Mouse (Mus musculus) forebrain, embryonic 15.5 days (tissue): Measurements from ENCODE around the gene Rubcn. TPM values are rescaled to one million over a fixed set of nuclear protein-coding genes. Genes with fewer than 3 reads are reported as not detected.
"Not testable (repeated sequence)": the region's sequence is repeated elsewhere in the genome, so short reads cannot be mapped to it uniquely, and the experiment has no call there.

Source experiments
- ATAC-seq: fragments of 200-750 bp; cut with Nextera tagmentation; replicated peaks from 2 replicates; pipeline ENCODE4 v1.8.0; 2017; ENCODE audit warnings: mild to moderate bottlenecking, moderate TSS enrichment, moderate library complexity
- H3K27ac ChIP-seq: fragments of 300-500 bp; sonication (generic); replicated peaks from 2 replicates; pipeline ENCODE4 v1.5.1; 2015; ENCODE audit warnings: mild to moderate bottlenecking, inconsistent platforms
- H3K27me3 ChIP-seq: fragments of 300-500 bp; sonication (generic); 2 replicates; pipeline ENCODE4 v1.6.1; 2015; ENCODE audit warnings: inconsistent platforms
- H3K36me3 ChIP-seq: fragments of 300-500 bp; sonication (generic); 2 replicates; pipeline ENCODE4 v1.6.1; 2015; ENCODE audit warnings: mild to moderate bottlenecking, inconsistent platforms
- H3K4me1 ChIP-seq: fragments of 300-500 bp; sonication (generic); 2 replicates; pipeline ENCODE4 v1.6.1; 2015; ENCODE audit warnings: inconsistent platforms
- H3K4me2 ChIP-seq: fragments of 300-500 bp; sonication (generic); replicated peaks from 2 replicates; pipeline ENCODE4 v1.6.1; 2015; ENCODE audit warnings: mild to moderate bottlenecking, inconsistent platforms
- H3K4me3 ChIP-seq: fragments of 300-500 bp; sonication (generic); 2 replicates; pipeline ENCODE4 v1.5.1; 2015; ENCODE audit warnings: mild to moderate bottlenecking, inconsistent platforms
- H3K9ac ChIP-seq: fragments of 300-500 bp; sonication (generic); replicated peaks from 2 replicates; pipeline ENCODE4 v1.6.1; 2015; ENCODE audit warnings: mild to moderate bottlenecking, inconsistent platforms
- H3K9me3 ChIP-seq: fragments of 300-500 bp; sonication (generic); 2 replicates; pipeline ENCODE4 v1.6.1; 2016; ENCODE audit warnings: inconsistent platforms
- WGBS: fragments of 180-500 bp; shearing (Covaris S2); methylation state at CpG from one replicate; pipeline ENCODE4 v1.1.7; 2015; ENCODE audit warnings: mixed read lengths; 5-methylcytosine and 5-hydroxymethylcytosine counted together
- polyA plus RNA-seq: library from polyadenylated mRNA; unstranded; fragments of >200 nt; fragmentation: Nextera tagmentation; extraction: Ambion mirVana; gene quantifications from 2 replicates; pipeline ENCODE4 v1.2.1, GENCODE M21; 2015

Gene Rubcn
- polyA plus RNA-seq, 1 experiment from 2014 or later, result 33.7 TPM

- H3K36me3 ChIP-seq, result peaks cover 56% of the 10 kb centered on the region
- no peak for ATAC-seq
Measured at GRCm38 (mm10) chr16:32889881-32890280, 12.3 kb upstream of the Rubcn start.

GRCm38 (mm10) chr16:32887996-32888395, 10.4 kb upstream of the Rubcn start:
- no peak overlapping the region for H3K27ac ChIP-seq
- H3K9me3 ChIP-seq, result no peaks in the 10 kb centered on the region
- 87% methylated on average over 7 of the region's 7 CpGs for WGBS
- H3K4me3 ChIP-seq, result no peak overlapping the region
- H3K36me3 ChIP-seq, result peaks cover 45% of the 10 kb centered on the region
- ATAC-seq, result no peak
- H3K9ac ChIP-seq, result no peak overlapping the region
- H3K27me3 ChIP-seq, result no peaks in the 10 kb centered on the region
- no peaks in the 10 kb centered on the region for H3K4me1 ChIP-seq
- no peak overlapping the region for H3K4me2 ChIP-seq

More at GRCm38 (mm10) chr16:32889881-32890280, 12.3 kb upstream of the Rubcn start:
- WGBS, result 72% methylated on average over 2 of the region's 2 CpGs
- no peaks in the 10 kb centered on the region for H3K27me3 ChIP-seq
- H3K4me1 ChIP-seq, result no peaks in the 10 kb centered on the region
- no peak overlapping the region for H3K4me3 ChIP-seq
- H3K4me2 ChIP-seq, result no peak overlapping the region
- H3K9me3 ChIP-seq, result no peaks in the 10 kb centered on the region
- H3K27ac ChIP-seq, result no peak overlapping the region
- no peak overlapping the region for H3K9ac ChIP-seq

GRCm38 (mm10) chr16:32881538-32881937, 4.0 kb upstream of the Rubcn start:
- WGBS, result 79% methylated on average over 7 of the region's 7 CpGs
- H3K9ac ChIP-seq, result no peak overlapping the region
- H3K36me3 ChIP-seq, result peaks cover 12% of the 10 kb centered on the region
- H3K4me1 ChIP-seq, result peaks cover 26% of the 10 kb centered on the region
- H3K4me2 ChIP-seq, result no peak overlapping the region
- no peak for ATAC-seq
- no peaks in the 10 kb centered on the region for H3K27me3 ChIP-seq
- no peak overlapping the region for H3K4me3 ChIP-seq
- no peak overlapping the region for H3K27ac ChIP-seq
- H3K9me3 ChIP-seq, result no peaks in the 10 kb centered on the region

GRCm38 (mm10) chr16:32878972-32879926, 1.7 kb upstream of the Rubcn start:
- Histone ChIP-seq H3K4me1 (peaks cover 29% of the 10 kb centered on the region), H3K36me3 (peaks cover under 1% of the 10 kb centered on the region; the same call in 1 of the 2 replicates), H3K27ac (no peak overlapping the region), H3K9me3 (no peaks in the 10 kb centered on the region), H3K4me3 (peak overlapping the region; percentile 75), H3K4me2 (peak overlapping the region; percentile 68), H3K9ac (peak overlapping the region; percentile 81), H3K27me3 (no peaks in the 10 kb centered on the region)
- no peak for ATAC-seq
- 85% methylated on average over 14 of the region's 14 CpGs for whole genome bisulfite sequencing

GRCm38 (mm10) chr16:32878157-32878598, 612 bp upstream of the Rubcn start:
- Histone ChIP-seq H3K4me1 (peaks cover 29% of the 10 kb centered on the region), H3K27ac (peak overlapping the region; percentile 63), H3K4me2 (peak overlapping the region; percentile 68), H3K9me3 (no peaks in the 10 kb centered on the region), H3K36me3 (no peaks in the 10 kb centered on the region), H3K4me3 (peak overlapping the region; percentile 75), H3K9ac (peak overlapping the region; percentile 81), H3K27me3 (no peaks in the 10 kb centered on the region)
- peak; percentile 37 for ATAC-seq
- under 1% methylated on average over 34 of the region's 34 CpGs for WGBS

GRCm38 (mm10) chr16:32876831-32877230, 735 bp downstream of the Rubcn start:
- WGBS, result 32% methylated on average over 9 of the region's 9 CpGs
- no peak for ATAC-seq
- H3K4me3 ChIP-seq, result peak overlapping the region; percentile 75
- no peaks in the 10 kb centered on the region for H3K9me3 ChIP-seq
- no peaks in the 10 kb centered on the region for H3K36me3 ChIP-seq
- peak overlapping the region; percentile 86; the same call in 1 of the 2 replicates for H3K27ac ChIP-seq
- no peaks in the 10 kb centered on the region for H3K27me3 ChIP-seq
- peaks cover 28% of the 10 kb centered on the region for H3K4me1 ChIP-seq
- peak overlapping the region; percentile 81 for H3K9ac ChIP-seq
- H3K4me2 ChIP-seq, result peak overlapping the region; percentile 49

GRCm38 (mm10) chr16:32875847-32876246, 1.7 kb downstream of the Rubcn start:
- no peaks in the 10 kb centered on the region for H3K36me3 ChIP-seq
- no peak overlapping the region for H3K27ac ChIP-seq
- no peaks in the 10 kb centered on the region for H3K9me3 ChIP-seq
- peaks cover 26% of the 10 kb centered on the region for H3K4me1 ChIP-seq
- no peak overlapping the region for H3K9ac ChIP-seq
- ATAC-seq, result no peak
- no peak overlapping the region for H3K4me2 ChIP-seq
- WGBS, result 95% methylated on average over 3 of the region's 3 CpGs
- no peaks in the 10 kb centered on the region for H3K27me3 ChIP-seq
- no peak overlapping the region for H3K4me3 ChIP-seq

- ATAC-seq, H3K4me2 ChIP-seq, H3K9ac ChIP-seq, H3K27ac ChIP-seq, H3K27me3 ChIP-seq, H3K4me3 ChIP-seq, H3K36me3 ChIP-seq, H3K9me3 ChIP-seq: not testable (repeated sequence)
- 74% methylated on average over 1 of the region's 1 CpGs for WGBS
- peaks cover 23% of the 10 kb centered on the region for H3K4me1 ChIP-seq
Measured at GRCm38 (mm10) chr16:32875281-32875680, 2.3 kb downstream of the Rubcn start.

- H3K9me3 ChIP-seq, result no peaks in the 10 kb centered on the region
- no peak for ATAC-seq
- no peak overlapping the region for H3K4me3 ChIP-seq
- H3K27ac ChIP-seq, result no peak overlapping the region
- H3K4me1 ChIP-seq, result peaks cover 12% of the 10 kb centered on the region
- no peak overlapping the region for H3K9ac ChIP-seq
- no peaks in the 10 kb centered on the region for H3K36me3 ChIP-seq
- no peak overlapping the region for H3K4me2 ChIP-seq
- WGBS, result 57% methylated on average over 3 of the region's 3 CpGs
- no peaks in the 10 kb centered on the region for H3K27me3 ChIP-seq
Measured at GRCm38 (mm10) chr16:32873366-32873765, 4.2 kb downstream of the Rubcn start.

GRCm38 (mm10) chr16:32870231-32870630, 7.3 kb downstream of the Rubcn start:
- Histone ChIP-seq H3K27me3 (no peaks in the 10 kb centered on the region), H3K27ac (no peak overlapping the region), H3K9ac (no peak overlapping the region), H3K4me3 (no peak overlapping the region), H3K9me3 (no peaks in the 10 kb centered on the region), H3K36me3 (no peaks in the 10 kb centered on the region), H3K4me1 (peaks cover 22% of the 10 kb centered on the region), H3K4me2 (no peak overlapping the region)
- WGBS, result 77% methylated on average over 5 of the region's 5 CpGs
- no peak for ATAC-seq

- peak overlapping the region; percentile 54 for H3K4me2 ChIP-seq
- WGBS, result under 1% methylated on average over 35 of the region's 35 CpGs
Measured at GRCm38 (mm10) chr16:32867919-32868552, 9.5 kb downstream of the Rubcn start.

GRCm38 (mm10) chr16:32866713-32867112, 10.9 kb downstream of the Rubcn start:
- H3K9me3 ChIP-seq, result no peaks in the 10 kb centered on the region
- H3K27me3 ChIP-seq, result no peaks in the 10 kb centered on the region
- H3K27ac ChIP-seq, result no peak overlapping the region
- H3K4me3 ChIP-seq, result peak overlapping the region; percentile 76; the same call in 1 of the 2 replicates
- H3K4me2 ChIP-seq, result peak overlapping the region; percentile 54
- WGBS, result 84% methylated on average over 5 of the region's 5 CpGs
- 0 out of 2 replicates have a peak overlapping the region, but pooled peaks have one; percentile 77 for H3K9ac ChIP-seq
- peaks cover 22% of the 10 kb centered on the region for H3K4me1 ChIP-seq
- H3K36me3 ChIP-seq, result 0 out of 2 replicates have a peak, but pooled peaks cover 2% of the 10 kb centered on the region
- no peak for ATAC-seq

More at GRCm38 (mm10) chr16:32867919-32868552, 9.5 kb downstream of the Rubcn start:
- 0 out of 2 replicates have a peak, but pooled peaks cover 2% of the 10 kb centered on the region for H3K36me3 ChIP-seq
- H3K9me3 ChIP-seq, result no peaks in the 10 kb centered on the region
- H3K4me1 ChIP-seq, result peaks cover 22% of the 10 kb centered on the region
- peak overlapping the region; percentile 76 for H3K4me3 ChIP-seq
- H3K27me3 ChIP-seq, result no peaks in the 10 kb centered on the region
- H3K9ac ChIP-seq, result peak overlapping the region; percentile 77
- ATAC-seq, result peak; percentile 99
- peak overlapping the region; percentile 92 for H3K27ac ChIP-seq
